Comparison of ENCODE assay signal across 22 mouse cellular contexts in genomic region chr10:96459186-96459585, GRCm38 (mm10).
DNase-seq lines count a peak whose midpoint lies in the region; ATAC-seq and TF ChIP-seq lines count a peak whose summit lies in the region.
"Had no signal": no experiment of that assay in that cellular context is flagged by ENCODE, and none has a peak within 500 bp of the region (broad histone marks: within the 10 kb centered on the region; RNA-seq: fewer than 3 reads in every experiment).

No protein-coding gene starts in this region.

- peaks cover 17% of the 10 kb centered on the region for H3K4me1 ChIP-seq in limb, embryonic 13.5 days
- H3K4me1 ChIP-seq in limb, embryonic 10.5 days, result peaks cover 16% of the 10 kb centered on the region
- H3K4me1 ChIP-seq in embryonic fibroblast, embryonic 13.5 days (ENCODE audit: control insufficient read depth, insufficient read depth, low read length), result peaks cover 5% of the 10 kb centered on the region
- H3K4me1 ChIP-seq: heart, embryonic 10.5 days had no signal

- no peak overlapping the region for H3K4me2 ChIP-seq in limb, embryonic 13.5 days (replicated peaks)
- H3K4me2 ChIP-seq: forebrain, embryonic 15.5 days; limb, embryonic 12.5 days; neural tube, embryonic 15.5 days had no signal

- no peak overlapping the region for H3K9ac ChIP-seq in limb, embryonic 13.5 days
- H3K9ac ChIP-seq: forebrain, embryonic 15.5 days; limb, embryonic 12.5 days; neural tube, embryonic 15.5 days had no signal

- no peak for TF ChIP-seq CTCF in embryonic fibroblast, embryonic 13.5 days (IDR thresholded peaks at IDR 0.05; ENCODE audit: borderline replicate concordance, insufficient read depth, low read length)

- DNase-seq in embryo, embryonic 10 days (ENCODE audit: low spot score), result peak; percentile 8
- DNase-seq in embryo, embryonic 10.5 days (ENCODE audit: low spot score), result no peak
- DNase-seq in limb, embryonic 10.5 days (ENCODE audit: low spot score), result no peak
- peak; percentile 72 for DNase-seq in NIH3T3 (ENCODE audit: low read depth)
- no peak for DNase-seq in layer of hippocampus, adult 9-10 months (ENCODE audit: low spot score)
- no peak for DNase-seq in right cerebral cortex, adult 2 months (ENCODE audit: low spot score in 2 of 2)
- DNase-seq: cerebellum, adult 9-10 months; gastrocnemius, postnatal 25 days; kidney, adult 2 months; lung, adult 18-20 months; lung, postnatal 14 days; right cerebral cortex, postnatal 25 days; thymus, postnatal 14 days had no signal

- no peaks in the 10 kb centered on the region for H3K36me3 ChIP-seq in limb, embryonic 13.5 days
- no peaks in the 10 kb centered on the region for H3K36me3 ChIP-seq in limb, embryonic 10.5 days
- H3K36me3 ChIP-seq: forebrain, embryonic 15.5 days; heart, embryonic 10.5 days; hindbrain, embryonic 10.5 days; limb, embryonic 12.5 days; neural tube, embryonic 15.5 days had no signal

- no peaks in the 10 kb centered on the region for H3K9me3 ChIP-seq in limb, embryonic 13.5 days
- no peaks in the 10 kb centered on the region for H3K9me3 ChIP-seq in limb, embryonic 10.5 days (replicated peaks)
- H3K9me3 ChIP-seq: forebrain, embryonic 15.5 days; heart, embryonic 10.5 days; hindbrain, embryonic 10.5 days; limb, embryonic 12.5 days; neural tube, embryonic 15.5 days had no signal

- WGBS in limb, embryonic 13.5 days, result 71% methylated on average over 3 of the region's 3 CpGs
- 91% methylated on average over 3 of the region's 3 CpGs for WGBS in limb, embryonic 10.5 days

- no peaks in the 10 kb centered on the region for H3K27me3 ChIP-seq in limb, embryonic 13.5 days
- H3K27me3 ChIP-seq in limb, embryonic 10.5 days (ENCODE audit: low read depth, poor library complexity, severe bottlenecking), result no peaks in the 10 kb centered on the region
- H3K27me3 ChIP-seq: forebrain, embryonic 15.5 days; limb, embryonic 12.5 days; neural tube, embryonic 15.5 days had no signal

- no peak for ATAC-seq in limb, embryonic 13.5 days (ENCODE audit: low FRiP score, low read depth)
- ATAC-seq: forebrain, embryonic 15.5 days had no signal

- no peak for TF ChIP-seq POLR2A in embryonic fibroblast, embryonic 13.5 days (IDR thresholded peaks at IDR 0.05; ENCODE audit: low read depth, low read length)

- H3K27ac ChIP-seq in limb, embryonic 13.5 days, result 0 out of 2 replicates have a peak overlapping the region, but pooled peaks have one; percentile 28
- H3K27ac ChIP-seq in limb, embryonic 10.5 days, result no peak overlapping the region
- H3K27ac ChIP-seq in embryonic fibroblast, embryonic 13.5 days (ENCODE audit: insufficient read depth, low read length), result peak overlapping the region; percentile 48
- H3K27ac ChIP-seq: forebrain, embryonic 15.5 days; heart, embryonic 10.5 days; hindbrain, embryonic 10.5 days; limb, embryonic 12.5 days; neural tube, embryonic 15.5 days had no signal

- H3K4me3 ChIP-seq in limb, embryonic 13.5 days, result no peak overlapping the region
- H3K4me3 ChIP-seq in limb, embryonic 10.5 days, result no peak overlapping the region
- H3K4me3 ChIP-seq in embryonic fibroblast, embryonic 13.5 days (ENCODE audit: insufficient read depth, low read length), result no peak overlapping the region
- H3K4me3 ChIP-seq: erythroblast, embryonic 14.5 days; forebrain, embryonic 15.5 days; heart, embryonic 10.5 days; hindbrain, embryonic 10.5 days; limb, embryonic 12.5 days; myocyte; neural tube, embryonic 15.5 days had no signal

Comparison
In these comparisons a context has a peak if more than half of its experiments do, and no peak if none do; other contexts are left out.
1. DNase-seq: peak in embryo, embryonic 10 days (single experiment) and NIH3T3 (single experiment); none in embryo, embryonic 10.5 days (single experiment), limb, embryonic 10.5 days (single experiment), layer of hippocampus, adult 9-10 months (single experiment) and right cerebral cortex, adult 2 months (0 of 2).